Mouse (Mus musculus): Measurements from ENCODE around the gene Arl16. TPM values are rescaled to one million over a fixed set of nuclear protein-coding genes. Genes with fewer than 3 reads are reported as not detected.
A peak's percentile ranks its signal among the peaks of the same experiment; 100 is the strongest.

The Arl16 gene
- polyA plus RNA-seq, 1 experiment from 2014 or later = 57.1 TPM

DNA sequence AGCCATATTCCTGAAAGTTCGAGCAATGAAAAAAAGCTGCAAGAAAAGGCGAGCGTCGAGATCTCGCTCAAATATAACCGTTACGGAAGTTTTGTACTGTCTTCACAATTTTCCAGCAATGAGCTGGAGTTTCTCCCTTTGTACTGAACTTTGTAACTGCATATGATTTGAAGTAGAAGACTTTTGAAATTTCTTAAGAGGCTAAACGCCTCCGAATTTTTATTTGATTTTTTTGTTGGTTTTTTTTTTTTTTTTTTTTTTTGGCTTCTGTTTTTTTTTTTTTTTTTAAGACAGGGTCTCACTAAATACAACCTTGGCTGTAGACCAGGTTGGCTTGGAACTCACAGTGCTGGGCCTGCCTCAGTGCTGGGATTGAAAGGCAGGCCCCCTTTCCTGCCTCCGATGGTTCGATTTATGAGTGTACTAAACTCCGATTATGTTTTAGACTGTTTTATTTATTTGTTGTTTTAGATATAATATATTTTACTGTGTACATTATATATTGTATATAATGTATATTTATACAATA is 29.5 kb downstream of the Arl16 start:
- no peak overlapping the region for H3K27ac ChIP-seq
- peak overlapping the region; percentile 100 for H3K4me3 ChIP-seq
- peaks cover 14% of the 10 kb centered on the region for H3K4me1 ChIP-seq
- no peaks in the 10 kb centered on the region for H3K9me3 ChIP-seq (replicated peaks)
- 28% methylated on average over 12 of the region's 12 CpGs for WGBS
- H3K4me2 ChIP-seq (replicated peaks) = peak overlapping the region; percentile 93
- no peaks in the 10 kb centered on the region for H3K27me3 ChIP-seq
- peaks cover 13% of the 10 kb centered on the region; the same call in 1 of the 2 replicates for H3K36me3 ChIP-seq
- H3K9ac ChIP-seq = peak overlapping the region; percentile 98
- ATAC-seq (ENCODE audit: low FRiP score) = no peak

DNA sequence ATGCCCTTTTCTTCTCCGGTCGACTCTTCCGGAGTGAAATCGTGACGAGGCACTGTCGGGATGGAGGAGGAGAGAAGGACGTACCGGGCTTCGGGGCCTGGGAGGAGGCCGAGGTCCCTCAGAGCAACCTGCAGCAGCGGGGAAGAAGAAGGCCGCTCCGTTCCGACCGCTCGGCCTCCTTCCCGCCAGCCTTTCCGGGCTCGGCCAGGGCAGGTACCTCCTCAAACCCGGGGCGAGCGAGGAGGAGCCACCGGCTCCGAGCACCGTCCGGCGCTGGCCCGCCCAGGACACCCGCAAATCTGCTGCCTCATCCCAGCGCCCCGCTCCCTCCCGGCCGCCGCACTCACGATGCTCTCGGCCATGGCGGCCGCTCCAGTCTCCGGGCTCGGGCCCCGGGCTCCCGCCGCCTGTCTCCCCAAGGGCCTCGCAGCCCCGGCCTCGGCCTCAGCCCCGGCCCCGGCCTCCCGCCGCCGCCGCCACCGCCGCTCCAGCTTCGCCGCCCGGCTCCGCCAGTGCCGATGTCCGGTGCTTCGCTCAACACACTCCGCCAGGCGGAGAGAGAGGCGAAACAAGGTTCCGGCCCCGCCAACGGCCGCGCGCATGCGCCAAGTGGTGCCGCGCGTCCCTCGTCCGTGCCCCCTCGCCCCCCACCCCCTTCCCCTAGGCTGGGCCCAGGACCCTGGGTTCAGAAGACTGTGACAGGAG is 30.1 kb downstream of the Arl16 start, which contains the start of gene Nploc4:
TSS of gene Nploc4 (minus strand) at position 557 of the 705 bp plus-strand sequence.
- WGBS = under 1% methylated on average over 60 of the region's 77 CpGs
- ATAC-seq (ENCODE audit: low FRiP score) = peak; percentile 83

DNA sequence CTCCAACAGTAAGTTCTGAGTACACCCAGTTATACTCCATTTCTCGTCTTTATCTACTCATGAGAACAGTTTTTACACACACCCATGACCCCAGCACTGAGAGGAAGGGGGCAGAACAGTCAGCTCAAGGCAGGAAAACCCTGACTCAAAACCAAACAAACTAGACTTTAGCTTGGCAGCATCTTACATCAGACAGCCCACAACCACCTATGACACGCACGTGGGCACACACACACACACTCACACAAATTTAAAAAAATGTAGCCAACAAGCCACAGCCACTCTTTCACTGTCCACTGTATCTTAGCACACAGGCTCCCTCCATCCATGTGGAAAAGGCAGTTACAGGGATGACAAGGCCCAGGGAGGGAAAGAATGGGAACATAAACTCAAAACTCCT is 40.7 kb downstream of the Arl16 start:
- H3K27me3 ChIP-seq = no peaks in the 10 kb centered on the region
- WGBS = 90% methylated on average over 3 of the region's 3 CpGs

More for the DNA sequence above, 30.1 kb downstream of the Arl16 start, which contains the start of gene Nploc4:
- peak within 1 kb of the TSS; percentile 98 for H3K9ac ChIP-seq
- peak within 1 kb of the TSS; percentile 93 for H3K4me2 ChIP-seq (replicated peaks)
- H3K4me3 ChIP-seq = peak within 1 kb of the TSS; percentile 100
- H3K4me1 ChIP-seq = peaks cover 14% of the 10 kb centered on the region
- no peaks in the 10 kb centered on the region for H3K27me3 ChIP-seq
- peaks cover 19% of the 10 kb centered on the region for H3K36me3 ChIP-seq
- peak within 1 kb of the TSS; percentile 86 for H3K27ac ChIP-seq
- H3K9me3 ChIP-seq (replicated peaks) = no peaks in the 10 kb centered on the region

DNA sequence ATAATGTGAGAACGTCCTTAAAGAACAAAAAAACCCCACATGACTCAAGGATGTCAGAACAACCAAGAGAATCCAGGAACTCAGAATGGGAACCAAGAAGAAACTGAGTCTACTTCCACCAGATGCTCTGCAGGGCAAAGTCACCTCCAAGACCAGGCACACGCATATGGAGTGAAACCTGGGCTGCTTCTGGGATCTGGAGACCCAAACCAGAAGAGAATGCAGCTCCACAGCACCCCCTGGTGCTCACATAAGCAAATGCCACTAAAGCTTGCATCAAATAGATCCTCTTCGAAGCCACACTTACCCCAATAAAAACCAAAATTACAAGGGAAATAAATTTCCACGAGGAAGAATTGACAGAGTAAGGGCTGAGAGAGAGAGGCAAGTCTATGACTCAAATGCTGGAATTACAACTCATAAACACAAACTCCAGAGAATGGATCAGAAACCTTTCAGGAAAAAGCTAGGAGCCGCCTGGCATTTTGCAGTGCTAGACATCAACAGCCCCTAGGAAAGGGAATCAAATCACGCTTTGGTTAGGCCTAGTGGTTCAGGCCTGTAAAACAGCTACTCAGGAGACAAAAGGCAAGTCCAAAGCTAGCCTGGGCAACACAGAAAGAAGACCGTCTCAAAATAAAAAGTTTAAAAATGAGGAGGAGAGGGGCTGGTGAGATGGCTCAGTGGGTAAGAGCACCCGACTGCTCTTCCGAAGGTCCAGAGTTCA is 43.7 kb downstream of the Arl16 start:
- H3K4me2 ChIP-seq (replicated peaks) = no peak overlapping the region
- H3K4me3 ChIP-seq = no peak overlapping the region
- H3K27ac ChIP-seq = no peak overlapping the region
- WGBS = 77% methylated on average over 9 of the region's 9 CpGs
- ATAC-seq (ENCODE audit: low FRiP score) = no peak
- peaks cover 75% of the 10 kb centered on the region for H3K36me3 ChIP-seq
- no peak overlapping the region for H3K9ac ChIP-seq
- H3K27me3 ChIP-seq = no peaks in the 10 kb centered on the region
- H3K9me3 ChIP-seq (replicated peaks) = no peaks in the 10 kb centered on the region
- H3K4me1 ChIP-seq = no peaks in the 10 kb centered on the region

More for the DNA sequence above, 40.7 kb downstream of the Arl16 start:
- Histone ChIP-seq H3K9me3 (replicated peaks) (no peaks in the 10 kb centered on the region), H3K4me3 (no peak overlapping the region), H3K36me3 (peaks cover 59% of the 10 kb centered on the region), H3K27ac (no peak overlapping the region), H3K4me1 (no peaks in the 10 kb centered on the region), H3K9ac (no peak overlapping the region), H3K4me2 (replicated peaks) (no peak overlapping the region)
- ATAC-seq (ENCODE audit: low FRiP score) = no peak

DNA sequence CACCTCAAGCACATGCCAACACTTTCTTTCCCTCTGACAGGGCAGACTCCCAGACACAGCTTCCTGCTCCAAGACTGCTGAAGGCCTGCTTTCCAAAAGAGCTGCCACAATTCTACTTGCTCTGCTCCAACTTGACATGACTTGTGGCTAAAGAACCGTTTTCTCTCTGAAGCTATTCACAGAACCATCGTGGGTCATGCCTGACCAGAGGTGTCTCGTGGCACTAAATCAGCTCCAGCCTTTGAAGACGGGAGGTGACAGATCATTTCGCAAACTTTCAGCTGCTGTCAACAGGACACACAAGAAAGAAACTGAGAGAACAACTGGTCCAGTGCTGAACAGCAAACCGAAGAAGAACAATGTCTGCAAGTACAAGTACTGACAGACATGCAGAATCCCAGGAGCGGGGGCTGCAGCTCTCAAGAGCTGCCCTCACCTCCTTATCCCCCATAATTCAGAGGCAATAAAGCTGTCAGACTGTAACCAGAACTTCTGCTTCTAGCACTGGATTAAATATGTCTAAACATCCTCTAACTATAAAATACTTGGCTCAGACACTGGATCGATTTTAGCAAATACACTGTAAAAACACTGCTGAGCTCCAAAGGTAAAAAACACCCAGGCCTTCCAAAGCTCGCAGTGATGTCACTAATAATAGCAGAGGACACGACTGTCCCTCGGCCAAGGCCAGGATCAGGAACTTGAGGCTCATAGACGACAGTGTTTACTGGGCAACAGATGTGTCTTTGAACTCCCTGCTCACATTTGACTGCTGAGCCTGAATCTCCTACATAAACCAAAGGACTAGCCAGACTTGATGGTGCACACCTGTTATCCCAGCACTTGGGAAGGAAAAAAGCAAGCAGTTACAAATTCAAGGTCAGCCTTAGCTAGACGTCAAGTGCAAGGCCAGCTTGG is 44.5 kb downstream of the Arl16 start:
- no peak for ATAC-seq (ENCODE audit: low FRiP score)
- peaks cover 75% of the 10 kb centered on the region for H3K36me3 ChIP-seq
- H3K4me2 ChIP-seq (replicated peaks) = no peak overlapping the region
- H3K9me3 ChIP-seq (replicated peaks) = no peaks in the 10 kb centered on the region
- no peak overlapping the region for H3K4me3 ChIP-seq
- H3K27me3 ChIP-seq = no peaks in the 10 kb centered on the region
- no peak overlapping the region for H3K9ac ChIP-seq
- H3K4me1 ChIP-seq = no peaks in the 10 kb centered on the region
- WGBS = 94% methylated on average over 13 of the region's 13 CpGs
- no peak overlapping the region for H3K27ac ChIP-seq

DNA sequence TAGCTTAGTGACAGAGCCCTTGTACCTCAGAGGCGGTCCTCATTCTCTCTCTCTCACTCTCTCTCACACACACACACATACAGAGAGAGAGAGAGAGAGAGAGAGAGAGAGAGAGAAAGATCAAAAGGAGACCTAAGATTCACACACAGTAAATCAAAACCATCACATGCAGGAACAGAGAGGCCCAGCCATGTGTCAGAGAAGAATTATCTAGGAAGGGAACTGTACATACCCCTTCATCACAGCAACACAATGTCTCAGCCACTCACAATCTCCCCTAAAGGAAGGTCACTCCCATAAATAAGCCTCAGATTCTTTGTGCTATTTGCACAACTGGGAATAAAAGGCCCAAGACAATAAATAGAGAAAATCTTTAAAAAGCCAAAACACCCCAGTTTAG is 48.8 kb downstream of the Arl16 start:
- Histone ChIP-seq H3K4me3 (no peak overlapping the region), H3K4me1 (no peaks in the 10 kb centered on the region), H3K4me2 (replicated peaks) (no peak overlapping the region), H3K36me3 (peaks cover 85% of the 10 kb centered on the region), H3K9ac (no peak overlapping the region), H3K27ac (no peak overlapping the region), H3K27me3 (no peaks in the 10 kb centered on the region), H3K9me3 (replicated peaks) (no peaks in the 10 kb centered on the region)
- ATAC-seq (ENCODE audit: low FRiP score) = no peak
- 100% methylated on average over 1 of the region's 1 CpGs for WGBS

DNA sequence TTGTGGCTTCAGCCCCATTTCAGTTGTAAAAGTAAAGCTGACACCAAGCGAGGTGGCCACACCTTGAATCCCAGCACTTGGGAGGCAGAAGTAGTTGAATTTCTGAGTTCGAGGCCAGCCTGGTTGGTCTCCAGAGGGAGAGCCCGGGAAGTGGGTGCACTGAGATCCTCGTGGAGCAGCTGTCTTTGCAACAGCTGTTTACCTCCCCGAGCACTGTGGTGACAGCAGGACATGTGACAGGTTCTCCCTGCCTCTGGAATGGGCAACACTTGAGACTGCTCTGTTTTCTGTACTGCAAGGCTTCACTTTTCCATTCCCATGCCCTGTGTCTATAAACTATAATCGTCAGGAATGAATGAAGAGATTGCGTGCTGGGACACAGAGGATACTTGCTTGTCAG is 49.6 kb downstream of the Arl16 start:
- 97% methylated on average over 7 of the region's 7 CpGs for WGBS
- ATAC-seq (ENCODE audit: low FRiP score) = no peak
- H3K9me3 ChIP-seq (replicated peaks) = no peaks in the 10 kb centered on the region
- no peak overlapping the region for H3K4me3 ChIP-seq
- no peak overlapping the region for H3K4me2 ChIP-seq (replicated peaks)
- peaks cover 90% of the 10 kb centered on the region for H3K36me3 ChIP-seq
- no peak overlapping the region for H3K9ac ChIP-seq
- H3K4me1 ChIP-seq = no peaks in the 10 kb centered on the region
- H3K27me3 ChIP-seq = no peaks in the 10 kb centered on the region
- no peak overlapping the region for H3K27ac ChIP-seq

Other genes with a start within 250 kb of the Arl16 start
- 21.9 and 23.8 TPM in 2 replicates for gene Bahcc1, start 234.7 kb downstream of the Arl16 start, polyA plus RNA-seq (2016; fragmentation: Nextera tagmentation; extraction: Ambion mirVana)
- gene Actg1, start 119.1 kb downstream of the Arl16 start, polyA plus RNA-seq (2016; fragmentation: Nextera tagmentation; extraction: Ambion mirVana) = 3,608 and 3,685 TPM in 2 replicates
- gene Fscn2, start 106.1 kb downstream of the Arl16 start, polyA plus RNA-seq (2016; fragmentation: Nextera tagmentation; extraction: Ambion mirVana) = 1.2 and 1.3 TPM in 2 replicates
- gene Faap100, start 88.8 kb downstream of the Arl16 start, polyA plus RNA-seq (2016; fragmentation: Nextera tagmentation; extraction: Ambion mirVana) = 52.2 and 59.1 TPM in 2 replicates
- 51.4 and 51.5 TPM in 2 replicates for gene Nploc4, start 29.9 kb downstream of the Arl16 start, polyA plus RNA-seq (2016; fragmentation: Nextera tagmentation; extraction: Ambion mirVana)
- gene Tspan10, start 25.0 kb downstream of the Arl16 start, polyA plus RNA-seq (2016; fragmentation: Nextera tagmentation; extraction: Ambion mirVana) = not detected in 2 replicates
- not detected in 2 replicates for gene Pde6g, start 14.1 kb downstream of the Arl16 start, polyA plus RNA-seq (2016; fragmentation: Nextera tagmentation; extraction: Ambion mirVana)
- gene Oxld1, start 9.5 kb downstream of the Arl16 start, polyA plus RNA-seq (2016; fragmentation: Nextera tagmentation; extraction: Ambion mirVana) = 10.6 and 11.3 TPM in 2 replicates
- 33.8 and 35.5 TPM in 2 replicates for gene Ccdc137, start 9.5 kb downstream of the Arl16 start, polyA plus RNA-seq (2016; fragmentation: Nextera tagmentation; extraction: Ambion mirVana)
- 104 and 108 TPM in 2 replicates for gene Mrpl12, start 17.0 kb upstream of the Arl16 start, polyA plus RNA-seq (2016; fragmentation: Nextera tagmentation; extraction: Ambion mirVana)
- 37.7 and 38.0 TPM in 2 replicates for gene Slc25a10, start 24.2 kb upstream of the Arl16 start, polyA plus RNA-seq (2016; fragmentation: Nextera tagmentation; extraction: Ambion mirVana)
- gene Gcgr, start 63.1 kb upstream of the Arl16 start, polyA plus RNA-seq (2016; fragmentation: Nextera tagmentation; extraction: Ambion mirVana) = 0.47 and 0.54 TPM in 2 replicates
- gene Mcrip1, start 82.1 kb upstream of the Arl16 start, polyA plus RNA-seq (2016; fragmentation: Nextera tagmentation; extraction: Ambion mirVana) = 210 and 219 TPM in 2 replicates
- not detected in 2 replicates for gene Ppp1r27, start 83.5 kb upstream of the Arl16 start, polyA plus RNA-seq (2016; fragmentation: Nextera tagmentation; extraction: Ambion mirVana)
- 473 and 486 TPM in 2 replicates for gene P4hb, start 105.6 kb upstream of the Arl16 start, polyA plus RNA-seq (2016; fragmentation: Nextera tagmentation; extraction: Ambion mirVana)
- 548 TPM in 2 replicates for gene Arhgdia, start 114.0 kb upstream of the Arl16 start, polyA plus RNA-seq (2016; fragmentation: Nextera tagmentation; extraction: Ambion mirVana)
- gene Alyref, start 130.8 kb upstream of the Arl16 start, polyA plus RNA-seq (2016; fragmentation: Nextera tagmentation; extraction: Ambion mirVana) = 539 and 588 TPM in 2 replicates
- 153 and 170 TPM in 2 replicates for gene Anapc11, start 130.8 kb upstream of the Arl16 start, polyA plus RNA-seq (2016; fragmentation: Nextera tagmentation; extraction: Ambion mirVana)
- 1.0 and 1.3 TPM in 2 replicates for gene Npb, start 140.9 kb upstream of the Arl16 start, polyA plus RNA-seq (2016; fragmentation: Nextera tagmentation; extraction: Ambion mirVana)
- gene Pcyt2, start 150.3 kb upstream of the Arl16 start, polyA plus RNA-seq (2016; fragmentation: Nextera tagmentation; extraction: Ambion mirVana) = 145 and 148 TPM in 2 replicates
- gene Sirt7, start 157.6 kb upstream of the Arl16 start, polyA plus RNA-seq (2016; fragmentation: Nextera tagmentation; extraction: Ambion mirVana) = 43.9 and 50.0 TPM in 2 replicates
- gene Mafg, start 166.0 kb upstream of the Arl16 start, polyA plus RNA-seq (2016; fragmentation: Nextera tagmentation; extraction: Ambion mirVana) = 40.1 TPM in 2 replicates
- gene Pycr1, start 176.2 kb upstream of the Arl16 start, polyA plus RNA-seq (2016; fragmentation: Nextera tagmentation; extraction: Ambion mirVana) = 28.5 and 28.8 TPM in 2 replicates
- gene Myadml2, start 180.6 kb upstream of the Arl16 start, polyA plus RNA-seq (2016; fragmentation: Nextera tagmentation; extraction: Ambion mirVana) = 0.39 and 0.60 TPM in 2 replicates
- gene Notum, start 193.6 kb upstream of the Arl16 start, polyA plus RNA-seq (2016; fragmentation: Nextera tagmentation; extraction: Ambion mirVana) = 1.7 and 3.0 TPM in 2 replicates
- 144 and 151 TPM in 2 replicates for gene Aspscr1, start 205.4 kb upstream of the Arl16 start, polyA plus RNA-seq (2016; fragmentation: Nextera tagmentation; extraction: Ambion mirVana)
- 106 and 113 TPM in 2 replicates for gene Cenpx, start 246.1 kb upstream of the Arl16 start, polyA plus RNA-seq (2016; fragmentation: Nextera tagmentation; extraction: Ambion mirVana)
- 75.3 and 78.8 TPM in 2 replicates for gene Lrrc45, start 246.3 kb upstream of the Arl16 start, polyA plus RNA-seq (2016; fragmentation: Nextera tagmentation; extraction: Ambion mirVana)

Data from hindbrain, embryonic 12.5 days (tissue).